Mouse (Mus musculus) liver, embryonic 14.5 days (tissue): ENCODE results near the gene Nrxn3. TPM values are rescaled to one million over a fixed set of nuclear protein-coding genes. Genes with fewer than 3 reads are reported as not detected.

Experiments
- ATAC-seq: fragments of 200-750 bp; cut with Nextera tagmentation; 2 replicates; pipeline ENCODE4 v1.8.0; 2017; ENCODE audit warnings: moderate number of reproducible peaks, mild to moderate bottlenecking, moderate library complexity; ENCODE audit not compliant: insufficient read depth
- DNase-seq, 3 experiments: peaks; one replicate each; pipeline ENCODE4 v3.0.0-alpha.2; 2012 to 2013; ENCODE audit warnings: low read depth in 3 of 3, low spot score in 3 of 3
- H3K27ac ChIP-seq: fragments of 300-500 bp; sonication (generic); 2 replicates; pipeline ENCODE4 v1.5.1; 2014; ENCODE audit warnings: moderate library complexity, mild to moderate bottlenecking, control low read depth, inconsistent platforms
- H3K27me3 ChIP-seq: fragments of 300-500 bp; sonication (generic); 2 replicates; pipeline ENCODE4 v1.6.1; 2014; ENCODE audit warnings: mild to moderate bottlenecking, low read length, moderate library complexity; ENCODE audit not compliant: control insufficient read depth, insufficient read depth
- H3K36me3 ChIP-seq: fragments of 300-500 bp; sonication (generic); replicated peaks from 2 replicates; pipeline ENCODE4 v1.6.1; 2014; ENCODE audit warnings: low read depth; ENCODE audit not compliant: control insufficient read depth, insufficient read depth
- H3K4me1 ChIP-seq, 2 experiments: fragments of 200-500 bp in 1 of 2; fragments of 300-500 bp in 1 of 2; sonication (generic) in 1 of 2; replicated peaks; 2 replicates each; pipeline ENCODE4 v1.6.1; 2012 to 2014; ENCODE audit warnings: antibody characterized with exemption in 1 of 2, inconsistent platforms in 1 of 2, low read length in 1 of 2; ENCODE audit not compliant: control insufficient read depth in 2 of 2, insufficient read depth in 2 of 2
- H3K4me2 ChIP-seq: fragments of 300-500 bp; sonication (generic); 2 replicates; pipeline ENCODE4 v1.6.1; 2014; ENCODE audit warnings: low read depth, mild to moderate bottlenecking, control low read depth, moderate library complexity
- H3K4me3 ChIP-seq, 2 experiments: fragments of 200-500 bp in 1 of 2; fragments of 300-500 bp in 1 of 2; sonication (generic) in 1 of 2; 2 replicates each; pipeline ENCODE4 v1.5.1; 2012 to 2014; ENCODE audit warnings: low read depth in 2 of 2, low read length in 2 of 2, mild to moderate bottlenecking in 2 of 2, control low read depth in 1 of 2, inconsistent platforms in 1 of 2, moderate library complexity in 1 of 2; ENCODE audit not compliant: insufficient read depth in 1 of 2
- H3K9ac ChIP-seq: fragments of 300-500 bp; sonication (generic); replicated peaks from 2 replicates; pipeline ENCODE4 v1.6.1; 2014; ENCODE audit warnings: mild to moderate bottlenecking, control low read depth, moderate library complexity
- H3K9me3 ChIP-seq: fragments of 300-500 bp; sonication (generic); 2 replicates; pipeline ENCODE4 v1.6.1; 2016; ENCODE audit warnings: low read length, mixed read lengths; ENCODE audit not compliant: control insufficient read depth
- CTCF ChIP-seq: IDR thresholded peaks from 2 replicates; pipeline ENCODE4 v1.5.1; 2016; ENCODE audit warnings: antibody characterized with exemption, low read depth, control low read depth
- EP300 ChIP-seq: IDR thresholded peaks from 2 replicates; pipeline ENCODE4 v1.6.1; 2016; ENCODE audit warnings: antibody characterized with exemption, low read depth
- WGBS: fragments of 180-500 bp; shearing (Covaris S2); extraction: QIAGEN DNeasy Blood & Tissue Kit; methylation state at CpG from one replicate; pipeline ENCODE4 v1.1.7; 2014; ENCODE audit not compliant: insufficient replicate concordance; 5-methylcytosine and 5-hydroxymethylcytosine counted together
- polyA plus RNA-seq, 2 experiments: library from polyadenylated mRNA; depleted of rRNA in 1 of 2; stranded (reverse) in 1 of 2; unstranded in 1 of 2; fragments of >200 nt; fragmentation: Nextera tagmentation in 1 of 2; extraction: Ambion mirVana in 1 of 2; gene quantifications; 2 replicates each; pipeline versions ENCODE4 v1.2.1 to v1.2.3; 2012 to 2014

Nrxn3 gene
- polyA plus RNA-seq, 2 experiments, result 0.12 to 0.38 TPM

GRCm38 (mm10) chr12:89312586-89312985, 589.9 kb downstream of the Nrxn3 start:
- TF ChIP-seq CTCF (peak; percentile 57), EP300 (no peak)

DNA sequence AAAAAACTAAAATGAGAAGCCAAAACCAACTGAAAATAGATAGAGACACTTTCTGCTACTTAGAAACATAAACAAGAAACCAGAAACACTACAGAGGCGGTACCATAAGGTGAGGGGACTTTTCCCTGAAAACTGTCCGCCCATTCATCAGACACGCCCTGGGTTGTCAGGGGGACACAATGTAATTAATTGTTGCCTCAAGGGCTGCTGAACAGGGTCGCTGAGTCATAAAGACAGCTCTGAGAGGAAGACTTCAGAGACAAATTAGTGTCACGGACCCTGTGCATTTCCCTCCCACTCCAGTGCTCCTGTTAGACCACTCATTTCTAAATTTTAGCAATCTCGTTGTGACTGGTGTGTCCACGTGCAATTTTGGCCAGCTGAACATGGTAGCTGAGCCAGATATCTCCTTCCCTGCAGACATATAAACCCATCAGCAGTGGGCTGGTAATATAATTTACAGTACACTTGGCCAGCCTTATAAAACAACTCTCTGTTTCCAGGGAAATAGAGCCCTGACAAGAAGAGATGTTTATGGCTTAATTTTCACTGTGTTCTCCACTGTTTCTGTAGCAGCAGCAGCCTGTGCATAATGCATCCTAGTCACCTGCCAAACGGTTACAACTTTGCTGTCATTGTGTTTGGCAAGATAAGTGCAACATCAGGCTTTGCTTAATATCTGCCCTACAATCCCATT, 603.3 kb downstream of the Nrxn3 start:
- H3K9me3 ChIP-seq, result no peaks in the 10 kb centered on the region
- no peak overlapping the region for H3K4me3 ChIP-seq
- H3K27ac ChIP-seq, result no peak overlapping the region
- H3K27me3 ChIP-seq, result no peaks in the 10 kb centered on the region
- WGBS, result 48% methylated on average over 8 of the region's 8 CpGs
- ATAC-seq, result no peak
- TF ChIP-seq CTCF, result no peak
- H3K4me1 ChIP-seq, result no peaks in the 10 kb centered on the region
- no peaks in the 10 kb centered on the region for H3K36me3 ChIP-seq
- H3K4me2 ChIP-seq, result no peak overlapping the region
- DNase-seq, result no peak
- H3K9ac ChIP-seq, result no peak overlapping the region

More at GRCm38 (mm10) chr12:89312586-89312985, 589.9 kb downstream of the Nrxn3 start:
- no peaks in the 10 kb centered on the region for H3K4me1 ChIP-seq
- no peak for DNase-seq
- no peak overlapping the region for H3K4me2 ChIP-seq
- no peak overlapping the region for H3K27ac ChIP-seq
- no peak for ATAC-seq
- H3K9ac ChIP-seq, result no peak overlapping the region
- H3K36me3 ChIP-seq, result no peaks in the 10 kb centered on the region
- no peak overlapping the region for H3K4me3 ChIP-seq
- 9% methylated on average over 1 of the region's 1 CpGs for WGBS
- no peaks in the 10 kb centered on the region for H3K27me3 ChIP-seq
- no peaks in the 10 kb centered on the region for H3K9me3 ChIP-seq

DNA sequence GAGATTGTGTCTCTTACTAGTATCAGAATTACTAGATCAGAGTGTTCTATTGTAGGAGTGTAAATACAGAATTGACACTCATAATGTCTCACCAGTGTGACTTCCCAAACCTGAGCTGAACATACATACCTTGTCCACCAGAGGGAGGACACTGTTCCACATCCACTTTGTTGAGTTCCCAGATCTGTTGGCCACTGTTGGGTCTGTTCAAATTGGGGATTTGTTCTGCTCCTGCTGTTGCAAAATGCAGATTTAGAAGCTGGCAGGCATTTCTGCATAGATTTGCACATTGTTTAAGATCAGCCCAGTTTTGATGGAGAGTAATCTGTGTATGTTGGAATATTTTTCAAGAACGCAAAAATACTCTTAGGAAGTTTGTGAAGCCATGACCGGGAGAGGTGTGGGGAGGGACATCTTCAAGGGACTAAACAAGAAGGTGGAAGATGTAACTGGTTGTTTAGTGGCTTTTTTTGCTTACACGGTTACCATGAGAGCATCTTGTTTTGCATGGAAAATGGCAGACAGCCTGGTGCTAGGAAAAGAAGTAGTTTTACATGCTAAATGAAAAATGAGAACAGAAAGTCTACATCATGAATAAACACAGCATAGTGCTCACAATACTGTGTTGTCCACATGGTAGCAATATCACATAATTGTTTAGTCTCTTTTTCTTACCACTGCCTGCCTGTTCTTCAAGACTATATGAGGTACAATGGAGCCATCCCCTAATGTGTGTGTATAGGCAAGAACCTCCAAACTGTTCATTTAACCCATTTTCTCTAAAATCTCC, 609.0 kb downstream of the Nrxn3 start:
- H3K4me3 ChIP-seq, result no peak overlapping the region
- H3K36me3 ChIP-seq, result no peaks in the 10 kb centered on the region
- no peak for DNase-seq
- no peak overlapping the region for H3K9ac ChIP-seq
- no peak overlapping the region for H3K4me2 ChIP-seq
- 54% methylated on average over 3 of the region's 3 CpGs for WGBS
- no peaks in the 10 kb centered on the region for H3K4me1 ChIP-seq
- no peak overlapping the region for H3K27ac ChIP-seq
- TF ChIP-seq CTCF (no peak), EP300 (no peak)
- H3K9me3 ChIP-seq, result no peaks in the 10 kb centered on the region
- no peak for ATAC-seq
- no peaks in the 10 kb centered on the region for H3K27me3 ChIP-seq

DNA sequence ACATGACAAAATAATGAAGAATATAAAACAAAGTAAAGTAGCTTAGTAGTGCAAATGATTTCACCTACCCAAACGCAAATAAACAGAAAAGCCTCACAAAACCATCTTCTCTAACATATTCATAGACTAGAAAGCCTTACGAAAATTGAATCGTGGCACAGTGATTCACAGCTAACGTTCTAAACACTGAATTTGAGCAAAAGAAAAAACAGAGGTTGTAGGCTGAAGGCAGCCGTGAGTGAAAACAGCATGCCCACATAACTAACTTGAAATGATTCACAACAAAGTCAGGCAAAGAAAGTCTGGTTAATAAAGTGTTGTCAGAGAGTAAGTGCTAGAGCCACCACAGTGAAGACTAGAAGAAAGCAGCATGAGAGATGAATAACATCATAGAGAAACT, 610.8 kb downstream of the Nrxn3 start:
- 59% methylated on average over 5 of the region's 5 CpGs for WGBS
- no peak for DNase-seq
- Histone ChIP-seq H3K4me3 (no peak overlapping the region), H3K4me1 (no peaks in the 10 kb centered on the region), H3K36me3 (no peaks in the 10 kb centered on the region), H3K4me2 (no peak overlapping the region), H3K9ac (no peak overlapping the region), H3K27me3 (no peaks in the 10 kb centered on the region), H3K9me3 (no peaks in the 10 kb centered on the region), H3K27ac (no peak overlapping the region)
- TF ChIP-seq CTCF (no peak), EP300 (no peak)
- no peak for ATAC-seq

DNA sequence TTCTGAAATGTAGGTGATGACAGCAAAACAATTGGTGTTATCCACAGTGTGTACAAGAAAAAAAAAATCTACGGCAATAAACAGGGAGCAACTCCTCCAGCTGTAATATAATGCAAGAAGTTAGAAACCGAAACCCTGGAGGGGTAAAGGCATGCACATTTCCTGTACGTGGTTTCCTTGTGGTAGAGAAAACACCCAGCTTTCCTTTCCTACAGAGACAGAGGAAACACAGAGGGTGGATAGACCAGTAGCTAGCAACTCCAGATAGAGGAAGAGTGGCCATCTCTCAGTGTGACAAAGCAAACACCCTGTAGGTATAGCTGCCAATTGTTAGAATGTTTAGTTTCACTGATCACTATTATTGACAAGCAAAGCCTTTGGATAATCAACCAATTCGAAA, 642.2 kb downstream of the Nrxn3 start:
- DNase-seq, result no peak
- TF ChIP-seq CTCF (no peak), EP300 (no peak)
- 20% methylated on average over 4 of the region's 4 CpGs for WGBS
- H3K27ac ChIP-seq, result no peak overlapping the region
- H3K4me1 ChIP-seq, result no peaks in the 10 kb centered on the region
- no peaks in the 10 kb centered on the region for H3K9me3 ChIP-seq
- H3K4me2 ChIP-seq, result no peak overlapping the region
- H3K36me3 ChIP-seq, result no peaks in the 10 kb centered on the region
- no peak overlapping the region for H3K4me3 ChIP-seq
- H3K9ac ChIP-seq, result no peak overlapping the region
- ATAC-seq, result no peak
- H3K27me3 ChIP-seq, result no peaks in the 10 kb centered on the region
